Mouse (Mus musculus): ENCODE measurements at regions not wholly inside any gene's neighbourhood (a gene's known extent, or its start where the extent isn't known, plus 50 kb on each side); places are given as distances from the start of the nearest gene placed in this dataset.

DNA sequence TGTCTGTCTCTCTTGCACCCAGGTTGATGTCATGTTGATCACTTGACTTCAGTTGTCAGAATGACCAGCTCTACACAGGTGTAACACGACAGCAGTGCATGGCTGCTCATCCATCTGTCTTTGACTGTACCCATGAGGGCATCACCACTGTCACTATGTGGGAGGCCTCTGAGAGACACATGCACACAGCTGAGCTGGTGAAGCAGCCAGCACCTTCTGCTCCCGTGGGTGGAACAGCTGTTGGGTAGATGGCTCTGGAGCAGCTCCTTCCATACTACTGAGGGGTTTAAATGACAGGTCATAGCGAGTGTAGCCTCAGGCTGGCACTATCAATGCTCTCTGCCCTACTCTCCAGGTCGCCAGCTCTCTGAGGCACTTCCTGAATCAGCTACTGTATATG lies 301.9 kb downstream of the Hs3st3b1 start:
- 69% methylated on average over 4 of the region's 4 CpGs for WGBS
- TF ChIP-seq POLR2A (IDR thresholded peaks at IDR 0.05; ENCODE audit: low read depth, low read length), result no peak
- TF ChIP-seq CTCF (IDR thresholded peaks at IDR 0.05; ENCODE audit: extremely low read depth, insufficient read length, insufficient replicate concordance, low read depth, low read length), result no peak
- H3K4me1 ChIP-seq (ENCODE audit: control insufficient read depth, insufficient read depth, insufficient read length, low read length), result no peaks in the 10 kb centered on the region
- H3K27ac ChIP-seq (ENCODE audit: insufficient read depth, low read depth, low read length), result no peak overlapping the region
- H3K4me3 ChIP-seq (ENCODE audit: low read depth, low read length), result no peak overlapping the region
- no peaks in the 10 kb centered on the region for H3K36me3 ChIP-seq (ENCODE audit: control insufficient read depth, insufficient read depth, low read length)
- H3K27me3 ChIP-seq (ENCODE audit: control insufficient read depth, insufficient read depth, low read length), result no peaks in the 10 kb centered on the region

GRCm38 (mm10) chr11:63630336-63630735 lies 291.8 kb downstream of the Hs3st3b1 start:
- H3K4me1 ChIP-seq (ENCODE audit: control insufficient read depth, insufficient read depth, insufficient read length, low read length), result no peaks in the 10 kb centered on the region
- WGBS, result 81% methylated on average over 11 of the region's 11 CpGs
- TF ChIP-seq CTCF (IDR thresholded peaks at IDR 0.05; ENCODE audit: extremely low read depth, insufficient read length, insufficient replicate concordance, low read depth, low read length) (no peak), POLR2A (IDR thresholded peaks at IDR 0.05; ENCODE audit: low read depth, low read length) (no peak)

DNA sequence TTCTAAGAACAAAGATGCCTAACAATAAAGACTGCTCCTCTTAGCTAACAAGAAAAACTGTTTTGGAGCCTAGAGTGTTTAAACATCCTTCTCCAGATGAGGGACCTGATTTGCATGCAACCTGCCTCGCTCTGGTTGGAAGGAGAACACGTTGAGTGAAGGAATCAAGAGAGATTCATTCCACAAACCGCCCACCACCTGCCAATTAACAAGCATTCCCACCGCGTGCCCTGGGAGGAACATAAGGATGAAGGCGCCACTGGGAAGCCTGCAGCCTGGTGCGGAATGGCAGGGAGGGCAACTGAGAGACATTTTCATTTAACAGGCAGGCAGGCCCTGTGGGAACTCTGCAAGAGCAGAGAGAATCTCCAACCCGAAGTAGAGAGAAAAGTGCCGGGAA lies 265.0 kb downstream of the Hs3st3b1 start:
- 83% methylated on average over 9 of the region's 9 CpGs for WGBS
- no peak for TF ChIP-seq CTCF (IDR thresholded peaks at IDR 0.05; ENCODE audit: extremely low read depth, insufficient read length, insufficient replicate concordance, low read depth, low read length)
- TF ChIP-seq POLR2A (IDR thresholded peaks at IDR 0.05; ENCODE audit: low read depth, low read length), result no peak
- Histone ChIP-seq H3K4me3 (ENCODE audit: low read depth, low read length) (no peak overlapping the region), H3K4me1 (ENCODE audit: control insufficient read depth, insufficient read depth, insufficient read length, low read length) (no peaks in the 10 kb centered on the region), H3K27me3 (ENCODE audit: control insufficient read depth, insufficient read depth, low read length) (no peaks in the 10 kb centered on the region), H3K27ac (ENCODE audit: insufficient read depth, low read depth, low read length) (no peak overlapping the region), H3K36me3 (ENCODE audit: control insufficient read depth, insufficient read depth, low read length) (no peaks in the 10 kb centered on the region)

More at GRCm38 (mm10) chr11:63630336-63630735, 291.8 kb downstream of the Hs3st3b1 start:
- Histone ChIP-seq H3K27me3 (ENCODE audit: control insufficient read depth, insufficient read depth, low read length) (no peaks in the 10 kb centered on the region), H3K27ac (ENCODE audit: insufficient read depth, low read depth, low read length) (no peak overlapping the region), H3K4me3 (ENCODE audit: low read depth, low read length) (no peak overlapping the region), H3K36me3 (ENCODE audit: control insufficient read depth, insufficient read depth, low read length) (no peaks in the 10 kb centered on the region)

- H3K27ac ChIP-seq (ENCODE audit: insufficient read depth, low read depth, low read length), result no peak overlapping the region
- H3K4me3 ChIP-seq (ENCODE audit: low read depth, low read length), result no peak overlapping the region
- no peaks in the 10 kb centered on the region for H3K4me1 ChIP-seq (ENCODE audit: control insufficient read depth, insufficient read depth, insufficient read length, low read length)
- TF ChIP-seq CTCF (IDR thresholded peaks at IDR 0.05; ENCODE audit: extremely low read depth, insufficient read length, insufficient replicate concordance, low read depth, low read length) (no peak), POLR2A (IDR thresholded peaks at IDR 0.05; ENCODE audit: low read depth, low read length) (no peak)
- H3K27me3 ChIP-seq (ENCODE audit: control insufficient read depth, insufficient read depth, low read length), result no peaks in the 10 kb centered on the region
- H3K36me3 ChIP-seq (ENCODE audit: control insufficient read depth, insufficient read depth, low read length), result no peaks in the 10 kb centered on the region
- 67% methylated on average over 12 of the region's 12 CpGs for WGBS
Observed at GRCm38 (mm10) chr11:63665268-63665934, 256.7 kb downstream of the Hs3st3b1 start.

GRCm38 (mm10) chr11:63670477-63670876 lies 251.6 kb downstream of the Hs3st3b1 start:
- Histone ChIP-seq H3K27ac (ENCODE audit: insufficient read depth, low read depth, low read length) (no peak overlapping the region), H3K36me3 (ENCODE audit: control insufficient read depth, insufficient read depth, low read length) (no peaks in the 10 kb centered on the region), H3K4me3 (ENCODE audit: low read depth, low read length) (no peak overlapping the region), H3K27me3 (ENCODE audit: control insufficient read depth, insufficient read depth, low read length) (no peaks in the 10 kb centered on the region), H3K4me1 (ENCODE audit: control insufficient read depth, insufficient read depth, insufficient read length, low read length) (no peaks in the 10 kb centered on the region)
- TF ChIP-seq CTCF (IDR thresholded peaks at IDR 0.05; ENCODE audit: extremely low read depth, insufficient read length, insufficient replicate concordance, low read depth, low read length) (no peak), POLR2A (IDR thresholded peaks at IDR 0.05; ENCODE audit: low read depth, low read length) (no peak)
- 65% methylated on average over 4 of the region's 4 CpGs for WGBS

DNA sequence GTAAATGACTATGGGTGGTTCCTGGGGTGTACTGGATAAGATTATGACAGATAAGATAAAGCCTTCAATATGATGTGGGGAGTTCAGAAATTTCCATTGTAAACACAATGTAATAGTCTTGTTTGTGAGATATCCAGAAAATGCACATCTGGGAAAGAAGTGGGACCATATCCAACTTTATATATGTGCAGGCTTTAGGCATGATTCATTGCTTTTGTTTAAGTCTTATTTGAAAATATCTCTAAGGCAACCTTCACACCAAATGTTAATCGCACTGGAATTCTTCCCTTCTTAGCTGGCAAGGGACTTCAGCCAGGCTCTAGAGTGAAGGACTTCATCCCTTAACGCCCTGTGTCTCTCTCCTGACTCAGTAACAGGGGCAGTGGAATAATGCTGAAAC lies 250.3 kb downstream of the Hs3st3b1 start:
- WGBS, result 60% methylated on average over 2 of the region's 2 CpGs
- TF ChIP-seq CTCF (IDR thresholded peaks at IDR 0.05; ENCODE audit: extremely low read depth, insufficient read length, insufficient replicate concordance, low read depth, low read length) (no peak), POLR2A (IDR thresholded peaks at IDR 0.05; ENCODE audit: low read depth, low read length) (no peak)
- H3K36me3 ChIP-seq (ENCODE audit: control insufficient read depth, insufficient read depth, low read length), result no peaks in the 10 kb centered on the region
- no peaks in the 10 kb centered on the region for H3K27me3 ChIP-seq (ENCODE audit: control insufficient read depth, insufficient read depth, low read length)
- H3K27ac ChIP-seq (ENCODE audit: insufficient read depth, low read depth, low read length), result no peak overlapping the region
- H3K4me3 ChIP-seq (ENCODE audit: low read depth, low read length), result no peak overlapping the region
- no peaks in the 10 kb centered on the region for H3K4me1 ChIP-seq (ENCODE audit: control insufficient read depth, insufficient read depth, insufficient read length, low read length)

- H3K27me3 ChIP-seq (ENCODE audit: control insufficient read depth, insufficient read depth, low read length), result no peaks in the 10 kb centered on the region
- 85% methylated on average over 11 of the region's 11 CpGs for WGBS
- H3K4me1 ChIP-seq (ENCODE audit: control insufficient read depth, insufficient read depth, insufficient read length, low read length), result no peaks in the 10 kb centered on the region
- H3K27ac ChIP-seq (ENCODE audit: insufficient read depth, low read depth, low read length), result no peak overlapping the region
- H3K36me3 ChIP-seq (ENCODE audit: control insufficient read depth, insufficient read depth, low read length), result no peaks in the 10 kb centered on the region
- no peak overlapping the region for H3K4me3 ChIP-seq (ENCODE audit: low read depth, low read length)
- TF ChIP-seq POLR2A (IDR thresholded peaks at IDR 0.05; ENCODE audit: low read depth, low read length) (no peak), CTCF (IDR thresholded peaks at IDR 0.05; ENCODE audit: extremely low read depth, insufficient read length, insufficient replicate concordance, low read depth, low read length) (no peak)
Observed at GRCm38 (mm10) chr11:63677921-63678320, 244.2 kb downstream of the Hs3st3b1 start.

Measured in small intestine, adult 2 months (tissue).